Mouse (Mus musculus) kidney, embryonic 15.5 days (tissue): Measurements from ENCODE around the gene Mbnl1. TPM values are rescaled to one million over a fixed set of nuclear protein-coding genes. Genes with fewer than 3 reads are reported as not detected.
A peak's percentile ranks its signal among the peaks of the same experiment; 100 is the strongest.

Source experiments
- ATAC-seq: fragments of 200-750 bp; cut with Nextera tagmentation; replicated peaks from 2 replicates; pipeline ENCODE4 v1.8.0; 2017; ENCODE audit warnings: moderate TSS enrichment; ENCODE audit not compliant: low FRiP score
- H3K27ac ChIP-seq: fragments of 300-500 bp; sonication (generic); 2 replicates; pipeline ENCODE4 v1.5.1; 2015; ENCODE audit warnings: mild to moderate bottlenecking, inconsistent platforms
- H3K27me3 ChIP-seq: fragments of 300-500 bp; sonication (generic); 2 replicates; pipeline ENCODE4 v1.6.1; 2015; ENCODE audit warnings: inconsistent platforms
- H3K36me3 ChIP-seq: fragments of 300-500 bp; sonication (generic); 2 replicates; pipeline ENCODE4 v1.6.1; 2015; ENCODE audit warnings: inconsistent platforms
- H3K4me1 ChIP-seq: fragments of 300-500 bp; sonication (generic); 2 replicates; pipeline ENCODE4 v1.6.1; 2015; ENCODE audit warnings: inconsistent platforms
- H3K4me2 ChIP-seq: fragments of 300-500 bp; sonication (generic); 2 replicates; pipeline ENCODE4 v1.6.1; 2015; ENCODE audit warnings: moderate library complexity, mild to moderate bottlenecking, inconsistent platforms
- H3K4me3 ChIP-seq: fragments of 300-500 bp; sonication (generic); replicated peaks from 2 replicates; pipeline ENCODE4 v1.5.1; 2015; ENCODE audit warnings: mild to moderate bottlenecking, inconsistent platforms
- H3K9ac ChIP-seq: fragments of 300-500 bp; sonication (generic); 2 replicates; pipeline ENCODE4 v1.6.1; 2015; ENCODE audit warnings: mild to moderate bottlenecking, inconsistent platforms
- H3K9me3 ChIP-seq: fragments of 300-500 bp; sonication (generic); replicated peaks from 2 replicates; pipeline ENCODE4 v1.6.1; 2016; ENCODE audit warnings: inconsistent platforms
- WGBS: fragments of 180-500 bp; shearing (Covaris S2); methylation state at CpG from one replicate; pipeline ENCODE4 v1.1.7; 2015; ENCODE audit warnings: mixed read lengths; 5-methylcytosine and 5-hydroxymethylcytosine counted together
- polyA plus RNA-seq: library from polyadenylated mRNA; unstranded; fragments of >200 nt; fragmentation: Nextera tagmentation; extraction: Ambion mirVana; gene quantifications from 2 replicates; pipeline ENCODE4 v1.2.1, GENCODE M21; 2015

The Mbnl1 gene
- polyA plus RNA-seq, 1 experiment from 2014 or later: 89.4 TPM

- no peaks in the 10 kb centered on the region for H3K36me3 ChIP-seq
- ATAC-seq: no peak
Measured at GRCm38 (mm10) chr3:60538214-60538971, 65.8 kb downstream of the Mbnl1 start.

GRCm38 (mm10) chr3:60541121-60541520, 68.5 kb downstream of the Mbnl1 start:
- peaks cover 1% of the 10 kb centered on the region; the same call in 1 of the 2 replicates for H3K4me1 ChIP-seq
- H3K36me3 ChIP-seq: no peaks in the 10 kb centered on the region
- H3K4me3 ChIP-seq: no peak overlapping the region
- no peak overlapping the region for H3K4me2 ChIP-seq
- H3K27me3 ChIP-seq: no peaks in the 10 kb centered on the region
- no peak overlapping the region for H3K27ac ChIP-seq
- no peaks in the 10 kb centered on the region for H3K9me3 ChIP-seq
- 78% methylated on average over 4 of the region's 4 CpGs for WGBS
- ATAC-seq: no peak
- H3K9ac ChIP-seq: no peak overlapping the region

More at GRCm38 (mm10) chr3:60538214-60538971, 65.8 kb downstream of the Mbnl1 start:
- H3K4me2 ChIP-seq: no peak overlapping the region
- no peak overlapping the region for H3K4me3 ChIP-seq
- no peaks in the 10 kb centered on the region for H3K9me3 ChIP-seq
- H3K27ac ChIP-seq: no peak overlapping the region
- H3K9ac ChIP-seq: no peak overlapping the region
- WGBS: 78% methylated on average over 3 of the region's 3 CpGs
- peaks cover 3% of the 10 kb centered on the region; the same call in 1 of the 2 replicates for H3K4me1 ChIP-seq
- no peaks in the 10 kb centered on the region for H3K27me3 ChIP-seq

GRCm38 (mm10) chr3:60546196-60546595, 73.6 kb downstream of the Mbnl1 start:
- H3K27me3 ChIP-seq: no peaks in the 10 kb centered on the region
- H3K9ac ChIP-seq: no peak overlapping the region
- H3K4me1 ChIP-seq: peaks cover 4% of the 10 kb centered on the region; the same call in 1 of the 2 replicates
- ATAC-seq: peak; percentile 81
- 0 out of 2 replicates have a peak, but pooled peaks cover 3% of the 10 kb centered on the region for H3K36me3 ChIP-seq
- H3K4me2 ChIP-seq: no peak overlapping the region
- no peaks in the 10 kb centered on the region for H3K9me3 ChIP-seq
- no peak overlapping the region for H3K27ac ChIP-seq
- no peak overlapping the region for H3K4me3 ChIP-seq
- 44% methylated on average over 9 of the region's 9 CpGs for WGBS

DNA sequence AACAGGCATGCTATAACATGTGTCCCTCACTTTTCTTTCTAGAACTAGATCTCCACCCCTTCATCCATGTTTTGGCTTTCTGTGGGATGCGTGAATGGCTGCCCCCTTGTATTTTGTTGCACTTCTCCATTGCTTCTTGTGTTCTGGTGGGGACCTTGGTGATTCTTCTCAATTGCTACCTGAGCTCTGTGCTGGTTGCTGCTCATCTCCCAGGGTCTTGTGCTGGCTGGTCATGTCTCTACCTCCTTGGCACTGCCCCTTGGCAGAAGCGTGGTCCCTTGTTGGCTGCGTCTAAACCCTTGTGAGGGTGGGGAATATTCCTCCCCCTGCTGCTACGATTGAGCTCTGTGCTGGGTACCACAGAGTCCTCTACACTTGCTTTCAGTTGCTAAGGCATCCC, 74.3 kb downstream of the Mbnl1 start:
- Histone ChIP-seq H3K27ac (no peak overlapping the region), H3K9ac (no peak overlapping the region), H3K4me2 (no peak overlapping the region), H3K4me1 (peaks cover 4% of the 10 kb centered on the region; the same call in 1 of the 2 replicates), H3K9me3 (no peaks in the 10 kb centered on the region), H3K27me3 (no peaks in the 10 kb centered on the region), H3K36me3 (0 out of 2 replicates have a peak, but pooled peaks cover 3% of the 10 kb centered on the region), H3K4me3 (no peak overlapping the region)
- 93% methylated on average over 4 of the region's 4 CpGs for WGBS
- no peak for ATAC-seq

GRCm38 (mm10) chr3:60550492-60550891, 77.9 kb downstream of the Mbnl1 start:
- H3K9me3 ChIP-seq: no peaks in the 10 kb centered on the region
- H3K36me3 ChIP-seq: 0 out of 2 replicates have a peak, but pooled peaks cover 3% of the 10 kb centered on the region
- no peaks in the 10 kb centered on the region for H3K27me3 ChIP-seq
- H3K9ac ChIP-seq: no peak overlapping the region
- no peak overlapping the region for H3K27ac ChIP-seq
- no peak overlapping the region for H3K4me2 ChIP-seq
- no peak overlapping the region for H3K4me3 ChIP-seq
- H3K4me1 ChIP-seq: peaks cover 4% of the 10 kb centered on the region; the same call in 1 of the 2 replicates
- 63% methylated on average over 5 of the region's 5 CpGs for whole genome bisulfite sequencing
- no peak for ATAC-seq

DNA sequence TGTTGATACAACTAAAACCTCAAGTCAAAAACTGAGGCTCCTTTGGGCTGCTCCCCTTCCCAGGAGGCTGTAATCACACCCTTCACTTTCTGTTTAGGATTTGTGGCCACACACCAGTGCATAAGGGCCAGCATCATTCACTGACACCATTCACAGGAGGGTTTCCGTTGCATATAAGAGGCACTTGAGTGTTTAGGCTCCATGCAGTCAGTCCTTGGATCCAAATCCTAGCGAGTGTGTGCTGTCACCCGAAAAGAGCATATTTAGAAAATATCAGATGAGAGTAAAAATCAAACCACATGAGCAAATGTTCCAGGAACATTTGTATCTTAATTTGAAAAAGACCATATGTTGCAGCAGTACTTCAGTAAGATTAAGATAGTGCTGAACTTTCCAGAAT, 79.0 kb downstream of the Mbnl1 start:
- 0 out of 2 replicates have a peak, but pooled peaks cover 3% of the 10 kb centered on the region for H3K36me3 ChIP-seq
- no peak overlapping the region for H3K9ac ChIP-seq
- H3K4me1 ChIP-seq: no peaks in the 10 kb centered on the region
- no peak overlapping the region for H3K4me2 ChIP-seq
- 73% methylated on average over 3 of the region's 3 CpGs for whole genome bisulfite sequencing
- ATAC-seq: no peak
- H3K9me3 ChIP-seq: no peaks in the 10 kb centered on the region
- H3K4me3 ChIP-seq: no peak overlapping the region
- no peaks in the 10 kb centered on the region for H3K27me3 ChIP-seq
- no peak overlapping the region for H3K27ac ChIP-seq

DNA sequence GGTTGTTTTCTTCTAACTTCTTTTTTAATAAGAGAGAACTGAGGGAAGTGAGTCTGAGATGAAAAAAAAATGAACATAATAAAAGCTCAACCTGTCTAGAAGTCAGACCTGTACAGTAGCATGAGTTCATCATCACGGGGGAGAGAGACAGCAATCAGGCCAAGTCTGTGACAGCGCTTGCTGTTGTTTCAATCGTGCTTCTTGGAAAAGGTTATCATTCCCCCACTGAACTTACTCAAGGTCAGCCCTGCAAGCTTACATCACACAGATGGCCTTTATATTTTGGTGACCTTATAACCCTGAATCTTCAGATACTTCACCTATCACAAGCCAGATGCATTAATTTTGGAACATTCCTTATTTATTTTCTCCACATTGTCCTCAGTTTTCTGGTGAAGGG, 80.4 kb downstream of the Mbnl1 start:
- no peak for ATAC-seq
- WGBS: 67% methylated on average over 3 of the region's 3 CpGs
- Histone ChIP-seq H3K27ac (no peak overlapping the region), H3K36me3 (no peaks in the 10 kb centered on the region), H3K4me1 (no peaks in the 10 kb centered on the region), H3K9me3 (no peaks in the 10 kb centered on the region), H3K4me3 (no peak overlapping the region), H3K4me2 (no peak overlapping the region), H3K9ac (no peak overlapping the region), H3K27me3 (no peaks in the 10 kb centered on the region)

GRCm38 (mm10) chr3:60556596-60556995, 84.0 kb downstream of the Mbnl1 start:
- Histone ChIP-seq H3K4me2 (no peak overlapping the region), H3K9ac (no peak overlapping the region), H3K36me3 (no peaks in the 10 kb centered on the region), H3K4me1 (peaks cover 5% of the 10 kb centered on the region; the same call in 1 of the 2 replicates), H3K9me3 (no peaks in the 10 kb centered on the region), H3K4me3 (no peak overlapping the region), H3K27me3 (no peaks in the 10 kb centered on the region), H3K27ac (no peak overlapping the region)
- 85% methylated on average over 3 of the region's 3 CpGs for WGBS
- ATAC-seq: no peak

- Histone ChIP-seq H3K36me3 (no peaks in the 10 kb centered on the region), H3K27me3 (no peaks in the 10 kb centered on the region), H3K4me3 (no peak overlapping the region), H3K9me3 (no peaks in the 10 kb centered on the region), H3K9ac (no peak overlapping the region), H3K27ac (no peak overlapping the region), H3K4me1 (peaks cover 5% of the 10 kb centered on the region; the same call in 1 of the 2 replicates), H3K4me2 (no peak overlapping the region)
- 79% methylated on average over 7 of the region's 7 CpGs for WGBS
- no peak for ATAC-seq
Measured at GRCm38 (mm10) chr3:60558252-60558862, 85.7 kb downstream of the Mbnl1 start.

DNA sequence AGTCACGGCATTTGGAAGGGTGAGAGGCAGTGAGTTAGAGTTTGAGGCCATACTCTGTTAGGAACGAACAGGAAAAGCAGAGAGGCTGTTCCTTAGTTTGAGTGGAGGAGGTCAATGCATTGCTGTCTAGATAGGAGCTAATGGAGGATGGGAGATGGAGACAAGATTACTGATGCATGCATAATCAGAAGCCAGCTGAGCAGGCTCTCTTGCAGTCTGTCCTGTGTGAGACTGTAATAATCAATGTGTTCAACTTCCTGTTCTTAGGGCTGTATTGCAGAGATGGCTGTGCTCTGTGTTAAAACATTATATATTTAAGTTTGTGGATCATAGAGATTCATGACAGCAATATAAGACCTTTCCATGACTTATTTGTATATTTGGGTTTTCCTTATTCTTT, 87.1 kb downstream of the Mbnl1 start:
- no peak overlapping the region for H3K27ac ChIP-seq
- 57% methylated on average over 2 of the region's 2 CpGs for WGBS
- H3K9ac ChIP-seq: no peak overlapping the region
- H3K4me3 ChIP-seq: no peak overlapping the region
- H3K4me2 ChIP-seq: no peak overlapping the region
- no peaks in the 10 kb centered on the region for H3K27me3 ChIP-seq
- ATAC-seq: 0 out of 2 replicates have a peak, but pooled peaks have one; percentile 15
- no peaks in the 10 kb centered on the region for H3K36me3 ChIP-seq
- H3K4me1 ChIP-seq: peaks cover 9% of the 10 kb centered on the region; the same call in 1 of the 2 replicates
- H3K9me3 ChIP-seq: no peaks in the 10 kb centered on the region

DNA sequence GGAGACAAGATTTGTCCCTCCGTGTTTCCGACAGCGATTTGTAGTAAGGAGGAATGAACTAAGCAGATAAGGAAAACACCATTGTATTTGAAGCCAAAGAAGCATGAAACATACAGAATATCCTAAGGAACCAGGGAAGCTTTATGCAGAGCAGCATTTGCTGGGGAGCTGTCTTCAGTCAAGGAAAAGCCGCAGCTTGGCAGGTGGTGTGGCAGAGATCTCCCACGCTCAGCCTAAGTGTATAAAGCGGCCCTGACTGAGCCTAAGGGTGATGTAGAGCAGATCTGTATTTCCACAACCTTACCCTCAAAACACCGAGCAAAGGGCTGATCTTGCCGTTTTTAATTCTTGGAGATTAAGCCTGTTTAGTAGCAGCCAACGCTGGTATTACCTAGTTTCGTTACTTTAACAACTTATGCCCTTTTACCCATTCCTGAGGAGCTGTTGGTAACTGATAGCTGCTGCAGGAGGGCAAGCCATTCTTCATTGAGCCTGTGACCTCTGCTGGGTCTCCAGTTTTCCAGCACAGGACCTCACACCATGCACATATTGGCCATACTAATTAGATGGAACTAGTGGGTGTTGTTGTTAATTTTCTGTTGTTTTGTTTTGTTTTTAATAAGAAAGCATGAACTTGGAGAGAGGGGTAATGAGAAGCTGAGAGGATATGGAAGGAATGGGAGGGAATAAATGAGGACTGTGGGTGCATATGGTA, 91.1 kb downstream of the Mbnl1 start:
- Histone ChIP-seq H3K4me2 (no peak overlapping the region), H3K36me3 (no peaks in the 10 kb centered on the region), H3K4me3 (no peak overlapping the region), H3K9me3 (no peaks in the 10 kb centered on the region), H3K4me1 (peaks cover 9% of the 10 kb centered on the region; the same call in 1 of the 2 replicates), H3K27ac (no peak overlapping the region), H3K9ac (no peak overlapping the region), H3K27me3 (no peaks in the 10 kb centered on the region)
- no peak for ATAC-seq
- WGBS: 68% methylated on average over 10 of the region's 10 CpGs

DNA sequence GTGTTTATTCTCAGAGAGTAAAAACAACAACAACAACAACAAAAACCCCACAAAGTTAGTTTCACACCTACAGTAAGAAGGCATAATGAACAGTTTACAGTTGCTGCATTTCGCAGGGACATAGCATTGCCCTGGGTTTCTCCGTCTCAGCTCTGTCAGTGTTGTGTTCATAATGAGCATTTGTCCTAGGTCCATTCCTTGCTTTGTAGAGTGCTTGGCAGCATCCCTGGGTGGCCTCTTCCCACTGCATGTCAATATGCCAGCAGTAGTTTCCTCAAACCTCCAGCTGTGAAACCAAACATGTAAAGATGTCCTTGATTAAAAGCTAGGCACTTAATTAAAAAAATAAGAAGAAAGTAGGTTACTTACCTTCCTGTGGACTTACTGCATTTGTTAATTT, 91.6 kb downstream of the Mbnl1 start:
- no peak overlapping the region for H3K27ac ChIP-seq
- no peak for ATAC-seq
- H3K4me1 ChIP-seq: peaks cover 11% of the 10 kb centered on the region; the same call in 1 of the 2 replicates
- WGBS: 91% methylated on average over 2 of the region's 2 CpGs
- no peak overlapping the region for H3K4me3 ChIP-seq
- no peaks in the 10 kb centered on the region for H3K36me3 ChIP-seq
- no peaks in the 10 kb centered on the region for H3K27me3 ChIP-seq
- no peak overlapping the region for H3K9ac ChIP-seq
- H3K9me3 ChIP-seq: no peaks in the 10 kb centered on the region
- no peak overlapping the region for H3K4me2 ChIP-seq
